Mouse (Mus musculus) effector memory CD4-positive, alpha-beta T cell, adult 7 months (primary cell): ENCODE results near the gene Sall1. TPM values are rescaled to one million over a fixed set of nuclear protein-coding genes. Genes with fewer than 3 reads are reported as not detected.

Source experiments
- polyA plus RNA-seq: library from polyadenylated mRNA; unstranded; fragments of 100-300 nt; shearing (Covaris generic); gene quantifications from one replicate; pipeline ENCODE4 v1.2.1, GENCODE M21; 2017

Sall1 gene
- not detected for polyA plus RNA-seq

DNA sequence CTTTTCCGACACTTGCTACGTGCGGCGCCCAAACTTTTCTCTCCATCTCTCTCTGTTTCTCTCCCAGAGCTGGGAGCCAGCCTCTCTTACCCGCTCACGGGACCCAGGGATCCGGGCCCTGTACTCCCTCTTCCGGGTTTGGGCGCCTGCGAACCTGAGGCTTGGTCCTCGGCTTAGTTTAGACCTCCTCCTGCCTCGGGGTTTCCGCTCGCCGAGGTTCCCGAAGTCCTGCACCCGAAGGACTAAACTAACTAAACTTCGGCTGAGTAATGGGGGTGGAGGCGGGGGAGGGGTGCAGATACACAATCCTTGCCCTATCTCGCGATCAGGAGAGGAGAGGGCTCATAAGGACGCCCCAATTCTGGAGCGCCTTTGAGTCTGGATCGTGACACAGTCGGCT is at the start of gene Sall1:
Sall1 (minus strand) TSS at position 223 of the 400 bp plus-strand sequence.

